Mouse (Mus musculus) embryonic facial prominence, embryonic 14.5 days (tissue): ENCODE results near the gene Pomc. TPM values are rescaled to one million over a fixed set of nuclear protein-coding genes. Genes with fewer than 3 reads are reported as not detected.

Source experiments
- ATAC-seq: fragments of 200-750 bp; cut with Nextera tagmentation; 2 replicates; pipeline ENCODE4 v1.8.0; 2017; ENCODE audit warnings: low read depth, moderate number of reproducible peaks, moderate TSS enrichment
- DNase-seq: peaks from one replicate; pipeline ENCODE4 v3.0.0-alpha.2; 2015; ENCODE audit warnings: low spot score
- H3K27ac ChIP-seq: fragments of 300-500 bp; sonication (generic); replicated peaks from 2 replicates; pipeline ENCODE4 v1.5.1; 2014; ENCODE audit warnings: low read depth, mild to moderate bottlenecking, low read length, moderate library complexity
- H3K27me3 ChIP-seq: fragments of 300-500 bp; sonication (generic); replicated peaks from 2 replicates; pipeline ENCODE4 v1.6.1; 2014; ENCODE audit warnings: low read length; ENCODE audit not compliant: control insufficient read depth, insufficient read depth
- H3K36me3 ChIP-seq: fragments of 300-500 bp; sonication (generic); 2 replicates; pipeline ENCODE4 v1.6.1; 2014; ENCODE audit warnings: low read length, mixed read lengths; ENCODE audit not compliant: control insufficient read depth, insufficient read depth
- H3K4me1 ChIP-seq: fragments of 300-500 bp; sonication (generic); 2 replicates; pipeline ENCODE4 v1.6.1; 2014; ENCODE audit warnings: antibody characterized with exemption, low read length; ENCODE audit not compliant: control insufficient read depth, insufficient read depth
- H3K4me2 ChIP-seq: fragments of 300-500 bp; sonication (generic); 2 replicates; pipeline ENCODE4 v1.6.1; 2014; ENCODE audit warnings: low read depth, mild to moderate bottlenecking, low read length, moderate library complexity, mixed read lengths
- H3K4me3 ChIP-seq: fragments of 300-500 bp; sonication (generic); 2 replicates; pipeline ENCODE4 v1.5.1; 2014; ENCODE audit warnings: low read depth, mild to moderate bottlenecking, low read length
- H3K9ac ChIP-seq: fragments of 300-500 bp; sonication (generic); 2 replicates; pipeline ENCODE4 v1.6.1; 2014; ENCODE audit warnings: low read depth, mild to moderate bottlenecking, low read length, moderate library complexity, mixed read lengths
- H3K9me3 ChIP-seq: fragments of 300-500 bp; sonication (generic); 2 replicates; pipeline ENCODE4 v1.6.1; 2016; ENCODE audit warnings: low read length; ENCODE audit not compliant: control insufficient read depth
- WGBS: fragments of 180-500 bp; shearing (Covaris S2); extraction: QIAGEN DNeasy Blood & Tissue Kit; methylation state at CpG from one replicate; pipeline ENCODE4 v1.1.7; 2014; 5-methylcytosine and 5-hydroxymethylcytosine counted together
- polyA plus RNA-seq: library from polyadenylated mRNA; unstranded; fragments of >200 nt; fragmentation: Nextera tagmentation; extraction: Ambion mirVana; gene quantifications from 2 replicates; pipeline ENCODE4 v1.2.1, GENCODE M21; 2014

Gene Pomc
- 23.1 and 26.6 TPM in 2 replicates for polyA plus RNA-seq

- no peaks in the 10 kb centered on the region for H3K36me3 ChIP-seq
- ATAC-seq = no peak
- 18% methylated on average over 22 of the region's 22 CpGs for WGBS
Measured at GRCm38 (mm10) chr12:3954651-3955050, at the start of gene Pomc. Gene Pomc, plus strand, starts transcription at chr12:3954951.

GRCm38 (mm10) chr12:3905436-3905835, 49.3 kb upstream of the Pomc start:
- no peak overlapping the region for H3K27ac ChIP-seq
- WGBS = 95% methylated on average over 7 of the region's 9 CpGs
- H3K9me3 ChIP-seq = no peaks in the 10 kb centered on the region
- H3K4me3 ChIP-seq = no peak overlapping the region
- H3K4me2 ChIP-seq = no peak overlapping the region
- peaks cover 90% of the 10 kb centered on the region for H3K36me3 ChIP-seq
- no peaks in the 10 kb centered on the region for H3K4me1 ChIP-seq
- no peaks in the 10 kb centered on the region for H3K27me3 ChIP-seq
- H3K9ac ChIP-seq = no peak overlapping the region
- DNase-seq (no peak), ATAC-seq (no peak)

More at GRCm38 (mm10) chr12:3954651-3955050, at the start of gene Pomc:
- no peak within 1 kb of the TSS for H3K4me2 ChIP-seq
- no peak within 1 kb of the TSS for H3K27ac ChIP-seq
- H3K9me3 ChIP-seq = no peaks in the 10 kb centered on the region
- H3K9ac ChIP-seq = no peak within 1 kb of the TSS
- 0 out of 2 replicates have a peak, but pooled peaks cover 2% of the 10 kb centered on the region for H3K4me1 ChIP-seq
- DNase-seq = no peak
- H3K27me3 ChIP-seq = peaks cover 16% of the 10 kb centered on the region
- no peak within 1 kb of the TSS for H3K4me3 ChIP-seq

GRCm38 (mm10) chr12:3906308-3906707, 48.4 kb upstream of the Pomc start:
- DNase-seq (peak; percentile 23), ATAC-seq (no peak)
- Histone ChIP-seq H3K9ac (no peak overlapping the region), H3K9me3 (no peaks in the 10 kb centered on the region), H3K36me3 (peaks cover 89% of the 10 kb centered on the region), H3K27me3 (no peaks in the 10 kb centered on the region), H3K4me1 (no peaks in the 10 kb centered on the region), H3K4me3 (no peak overlapping the region), H3K4me2 (no peak overlapping the region), H3K27ac (no peak overlapping the region)

GRCm38 (mm10) chr12:3907008-3907407, 47.7 kb upstream of the Pomc start:
- H3K4me3 ChIP-seq = no peak overlapping the region
- no peaks in the 10 kb centered on the region for H3K4me1 ChIP-seq
- no peaks in the 10 kb centered on the region for H3K27me3 ChIP-seq
- no peak overlapping the region for H3K4me2 ChIP-seq
- no peak for ATAC-seq
- no peak overlapping the region for H3K9ac ChIP-seq
- WGBS = 81% methylated on average over 4 of the region's 4 CpGs
- no peak overlapping the region for H3K27ac ChIP-seq
- no peak for DNase-seq
- no peaks in the 10 kb centered on the region for H3K9me3 ChIP-seq
- peaks cover 89% of the 10 kb centered on the region for H3K36me3 ChIP-seq

GRCm38 (mm10) chr12:3907418-3907817, 47.3 kb upstream of the Pomc start:
- ATAC-seq (no peak), DNase-seq (no peak)
- H3K4me1 ChIP-seq = no peaks in the 10 kb centered on the region
- no peak overlapping the region for H3K27ac ChIP-seq
- no peak overlapping the region for H3K4me3 ChIP-seq
- H3K27me3 ChIP-seq = no peaks in the 10 kb centered on the region
- no peak overlapping the region for H3K4me2 ChIP-seq
- H3K9me3 ChIP-seq = no peaks in the 10 kb centered on the region
- whole genome bisulfite sequencing = 79% methylated on average over 13 of the region's 13 CpGs
- no peak overlapping the region for H3K9ac ChIP-seq
- H3K36me3 ChIP-seq = peaks cover 89% of the 10 kb centered on the region

- 61% methylated on average over 9 of the region's 10 CpGs for WGBS
- peak; percentile 13; the same call in 1 of the 2 replicates for ATAC-seq
- H3K36me3 ChIP-seq = peaks cover 70% of the 10 kb centered on the region
Measured at GRCm38 (mm10) chr12:3910466-3911093, 44.2 kb upstream of the Pomc start.

GRCm38 (mm10) chr12:3911831-3912348, 42.9 kb upstream of the Pomc start:
- no peak overlapping the region for H3K4me2 ChIP-seq
- no peaks in the 10 kb centered on the region for H3K9me3 ChIP-seq
- H3K4me1 ChIP-seq = no peaks in the 10 kb centered on the region
- peaks cover 57% of the 10 kb centered on the region for H3K36me3 ChIP-seq
- DNase-seq = no peak
- no peak overlapping the region for H3K9ac ChIP-seq
- no peaks in the 10 kb centered on the region for H3K27me3 ChIP-seq
- WGBS = 94% methylated on average over 7 of the region's 7 CpGs
- ATAC-seq = no peak
- no peak overlapping the region for H3K4me3 ChIP-seq
- H3K27ac ChIP-seq = no peak overlapping the region

More at GRCm38 (mm10) chr12:3910466-3911093, 44.2 kb upstream of the Pomc start:
- Histone ChIP-seq H3K27ac (no peak overlapping the region), H3K4me2 (no peak overlapping the region), H3K9me3 (no peaks in the 10 kb centered on the region), H3K27me3 (no peaks in the 10 kb centered on the region), H3K4me1 (no peaks in the 10 kb centered on the region), H3K9ac (no peak overlapping the region), H3K4me3 (no peak overlapping the region)
- DNase-seq = no peak

- peaks cover 21% of the 10 kb centered on the region; the same call in 1 of the 2 replicates for H3K36me3 ChIP-seq
- H3K27ac ChIP-seq = no peak overlapping the region
- no peak for DNase-seq
- no peaks in the 10 kb centered on the region for H3K4me1 ChIP-seq
- H3K9ac ChIP-seq = no peak overlapping the region
- no peak overlapping the region for H3K4me2 ChIP-seq
- 78% methylated on average over 3 of the region's 3 CpGs for WGBS
- no peaks in the 10 kb centered on the region for H3K27me3 ChIP-seq
- no peak overlapping the region for H3K4me3 ChIP-seq
- no peak for ATAC-seq
- H3K9me3 ChIP-seq = no peaks in the 10 kb centered on the region
Measured at GRCm38 (mm10) chr12:3915852-3916251, 38.9 kb upstream of the Pomc start.
